Mouse (Mus musculus) heart, postnatal 25 days (tissue): ENCODE measurements around the gene Snrnp25. TPM values are rescaled to one million over a fixed set of nuclear protein-coding genes. Genes with fewer than 3 reads are reported as not detected.

Experiments used
- DNase-seq: peaks from one replicate; pipeline ENCODE4 v3.0.0; 2022; ENCODE audit warnings: low spot score
- intact Hi-C: fragments of 180-260 bp; cut with DNase I; formaldehyde crosslinking; loops from one replicate; pipeline ENCODE4 v1.15.1; 2025
- total RNA-seq, 2 experiments: library from RNA; stranded (reverse); gene quantifications; 2 replicates each; pipeline ENCODE4 v1.2.3; 2021

Gene Snrnp25
- total RNA-seq, 2 experiments from 2014 or later = 11.1 to 12.4 TPM

GRCm38 (mm10) chr11:32238093-32238860, 33.1 kb downstream of the Snrnp25 start:
- intact Hi-C loops = loop anchor here (1.0 kb wide), 2 partner anchors 21 to 56 kb away; no protein-coding TSS in a partner anchor
- no peak for DNase-seq

- no peak for DNase-seq
- intact Hi-C loops = loop anchor here (5.0 kb wide), 1 partner anchor 34 kb away; the partner anchor contains the start of gene Snrnp25
Measured at GRCm38 (mm10) chr11:32241391-32241790, 36.2 kb downstream of the Snrnp25 start.

DNA sequence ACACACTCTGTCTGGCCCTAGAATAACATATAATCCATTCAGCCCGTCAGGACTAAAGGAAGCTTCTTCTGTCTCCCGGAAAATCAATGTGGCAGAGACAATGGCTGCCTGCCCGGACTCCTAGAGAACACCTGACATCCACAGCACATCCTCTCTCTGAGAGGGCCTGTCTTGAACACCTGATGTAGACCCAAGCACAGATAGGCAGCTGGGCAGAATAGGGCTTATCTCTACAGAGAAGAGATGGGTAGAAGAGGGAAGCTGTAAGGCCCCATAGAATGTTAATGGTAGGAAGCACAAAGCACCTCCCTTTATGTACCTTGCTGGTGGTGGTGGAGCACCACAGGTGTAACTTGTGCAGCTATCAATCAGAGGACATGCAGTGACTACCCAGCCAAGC, 37.0 kb downstream of the Snrnp25 start:
- intact Hi-C loops = loop anchor here (5.0 kb wide), 1 partner anchor 35 kb away; the partner anchor contains the start of gene Snrnp25
- DNase-seq = no peak

DNA sequence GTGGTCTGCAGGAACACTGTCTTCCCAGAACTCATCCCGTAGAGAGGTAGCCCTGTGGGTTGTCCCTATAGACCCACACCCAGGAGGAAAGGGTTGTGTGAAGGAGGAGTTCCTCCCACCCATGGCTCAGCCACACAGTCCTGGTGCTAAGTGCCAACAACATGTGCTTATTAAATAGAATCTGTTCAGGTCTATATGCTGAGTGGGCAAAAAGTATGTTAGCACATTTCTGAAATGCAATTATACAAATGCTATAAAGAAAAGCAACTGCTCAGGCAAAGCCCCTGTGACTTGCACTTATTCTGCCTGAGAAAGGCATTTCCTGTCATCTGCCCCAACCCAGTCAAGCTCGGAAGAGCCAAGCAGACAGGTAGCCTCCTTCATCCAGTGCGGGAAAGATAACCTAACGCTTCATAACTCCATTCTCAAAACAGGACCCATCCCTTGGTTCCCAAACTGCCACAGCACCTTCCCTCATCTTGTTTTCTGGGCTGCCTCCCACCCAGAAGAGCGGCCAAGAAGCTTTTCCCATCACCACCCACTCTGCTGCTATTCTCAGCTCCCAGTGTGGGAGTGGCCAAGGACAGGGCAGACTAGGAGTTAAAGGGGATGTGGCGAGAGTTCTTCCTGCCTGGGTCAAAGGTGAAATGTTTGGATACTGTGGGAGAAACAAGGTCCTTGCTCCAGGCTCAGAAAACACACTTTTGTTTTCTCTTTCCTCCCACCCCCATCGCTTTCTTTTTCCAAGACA, 38.2 kb downstream of the Snrnp25 start:
- intact Hi-C loops = loop anchor here (5.0 kb wide), 1 partner anchor 36 kb away; the partner anchor contains the start of gene Snrnp25

GRCm38 (mm10) chr11:32244064-32244463, 38.8 kb downstream of the Snrnp25 start:
- no peak for DNase-seq
- intact Hi-C loops = loop anchor here (5.0 kb wide), 1 partner anchor 37 kb away; the partner anchor contains the start of gene Snrnp25

More for the DNA sequence above, 38.2 kb downstream of the Snrnp25 start:
- DNase-seq = no peak

DNA sequence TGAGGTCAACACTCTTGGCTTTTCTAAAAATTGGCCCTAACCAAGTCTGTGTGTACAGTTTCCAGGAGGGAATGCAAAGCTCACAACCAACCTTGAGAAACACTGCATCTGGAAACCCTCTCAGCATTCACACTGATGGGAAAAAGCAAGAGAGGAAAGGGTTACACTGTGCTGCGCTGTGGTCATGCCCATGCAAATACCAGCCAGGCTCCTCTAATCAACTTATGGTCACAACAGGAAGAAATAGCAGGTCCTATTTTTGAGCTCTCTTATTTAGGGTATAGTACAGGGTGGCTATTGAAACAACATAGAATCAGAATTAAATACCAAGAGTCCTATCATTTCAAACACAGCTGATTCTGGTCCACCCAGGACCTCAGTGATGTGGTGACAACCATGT, 39.4 kb downstream of the Snrnp25 start:
- intact Hi-C loops = loop anchor here (5.0 kb wide), 1 partner anchor 37 kb away; the partner anchor contains the start of gene Snrnp25

DNA sequence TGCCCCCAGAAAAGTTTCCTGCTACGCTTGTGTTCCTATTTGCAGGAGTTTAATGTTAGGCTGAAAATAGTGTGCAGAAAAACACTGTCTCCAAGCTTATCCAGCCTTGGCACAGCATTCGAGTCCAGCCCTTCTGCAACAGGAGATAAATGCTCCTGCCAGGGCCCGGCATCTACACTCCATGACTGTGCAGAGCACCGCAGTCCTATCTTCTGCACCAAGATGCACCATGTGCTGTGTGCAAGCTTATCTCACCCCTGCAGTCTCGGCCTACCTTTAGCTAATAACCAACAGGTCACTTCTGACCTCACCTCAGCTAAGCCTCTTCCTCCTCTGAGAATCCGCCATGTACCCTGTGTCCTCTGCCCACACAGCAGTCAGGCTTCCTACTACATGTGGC, 40.4 kb downstream of the Snrnp25 start:
- no peak for DNase-seq
- intact Hi-C loops = no loop called here

More for the DNA sequence above, 39.4 kb downstream of the Snrnp25 start:
- no peak for DNase-seq

- intact Hi-C loops = no loop called here
- DNase-seq = no peak
Measured at GRCm38 (mm10) chr11:32247068-32247467, 41.9 kb downstream of the Snrnp25 start.

DNA sequence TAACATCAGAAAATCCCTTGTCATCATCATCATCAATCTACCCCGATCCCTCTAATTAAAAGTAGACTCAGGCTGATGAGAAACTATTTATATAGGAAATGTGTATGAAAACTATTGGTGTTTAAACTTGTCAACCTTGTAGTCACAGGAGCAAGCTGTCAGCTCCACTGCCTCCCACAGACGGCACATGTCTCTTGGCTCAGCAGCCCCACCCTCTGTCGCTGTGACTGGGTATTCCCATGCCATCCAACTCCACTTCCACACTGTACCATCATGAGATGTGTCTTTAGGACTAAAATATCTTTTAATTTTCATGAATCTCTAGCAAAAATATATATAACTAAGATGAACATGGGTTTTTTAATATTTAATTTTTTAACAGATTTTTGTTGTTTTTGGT, 43.1 kb downstream of the Snrnp25 start:
- DNase-seq = no peak
- intact Hi-C loops = no loop called here

DNA sequence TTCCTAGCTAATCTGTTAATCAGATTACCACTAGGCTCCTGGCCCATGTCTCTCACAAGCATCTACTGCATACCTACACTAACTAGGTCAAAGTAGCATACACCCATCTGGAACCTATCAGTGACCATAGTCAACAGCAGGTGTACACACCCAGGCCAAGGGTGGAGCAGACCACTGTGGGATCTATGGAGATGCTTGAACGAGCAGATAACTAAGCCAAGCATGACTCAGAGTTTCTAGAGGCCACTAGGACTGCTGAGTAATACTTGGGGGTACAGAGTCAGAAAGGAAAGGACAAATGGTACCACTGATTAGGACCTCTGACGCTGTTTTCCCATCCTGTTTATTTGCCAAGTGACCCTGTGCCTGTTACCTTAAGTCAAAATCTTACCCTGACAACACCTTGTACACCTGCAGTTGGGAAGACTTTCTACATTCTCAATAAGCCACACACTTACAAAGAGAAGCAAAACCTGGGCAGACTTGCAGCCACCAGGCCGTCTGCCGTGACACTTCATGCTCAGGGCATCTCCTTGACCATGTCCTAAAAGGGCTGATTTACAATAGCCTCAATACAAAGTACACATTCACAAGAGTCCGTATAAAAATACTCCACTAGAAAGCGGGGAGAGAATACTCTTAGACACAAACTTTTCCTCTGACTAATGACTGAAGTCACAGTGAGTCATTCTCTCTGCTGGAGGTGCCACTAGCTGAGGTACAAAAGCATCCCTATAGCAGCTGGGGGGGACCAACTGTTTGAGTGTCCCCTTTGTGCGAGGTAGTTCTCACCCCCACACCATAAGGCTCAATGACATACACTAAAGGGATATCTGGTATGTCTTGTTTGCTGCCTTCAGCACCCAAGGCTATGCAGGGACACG, 45.9 kb downstream of the Snrnp25 start:
- DNase-seq = no peak
- intact Hi-C loops = no loop called here

DNA sequence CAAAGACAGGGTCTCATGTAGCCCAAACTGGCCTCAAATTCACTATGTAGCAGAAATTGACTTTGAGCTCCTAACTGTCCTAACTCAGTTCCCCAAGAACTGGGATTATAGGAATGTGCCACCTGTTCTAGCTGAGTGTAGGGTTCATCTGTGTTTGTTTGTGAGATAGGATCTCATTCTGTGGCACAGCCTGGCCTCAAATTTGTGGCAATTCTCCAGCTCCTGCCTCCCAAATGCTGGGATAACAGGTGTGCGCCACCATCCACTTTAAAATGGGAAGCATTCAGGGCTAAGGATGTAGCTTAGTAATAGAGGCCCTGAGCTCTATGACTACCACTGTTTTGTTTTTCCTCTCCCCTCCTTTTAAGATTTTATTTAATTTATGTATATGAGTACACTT, 47.9 kb downstream of the Snrnp25 start:
- DNase-seq = no peak
- intact Hi-C loops = no loop called here

DNA sequence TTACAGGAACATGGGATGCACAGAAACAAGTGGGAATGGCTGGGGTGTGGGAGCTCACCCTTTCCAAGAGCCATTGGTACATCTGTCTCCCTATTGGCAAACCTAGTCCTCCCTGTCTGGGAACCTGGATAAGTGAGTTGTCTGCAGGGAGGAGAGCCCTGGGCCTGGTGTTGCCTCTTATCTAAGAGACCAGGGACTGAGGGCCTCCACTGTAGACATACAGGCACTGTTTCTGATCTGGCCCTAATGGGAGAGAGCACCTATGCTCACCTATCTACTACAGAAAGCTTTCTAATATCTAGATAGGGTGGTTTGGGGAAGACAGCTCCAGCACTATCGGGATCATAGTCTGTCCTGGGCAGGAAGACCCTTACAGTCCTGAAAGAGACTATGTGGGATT, 50.9 kb downstream of the Snrnp25 start:
- DNase-seq = no peak
- intact Hi-C loops = no loop called here

DNA sequence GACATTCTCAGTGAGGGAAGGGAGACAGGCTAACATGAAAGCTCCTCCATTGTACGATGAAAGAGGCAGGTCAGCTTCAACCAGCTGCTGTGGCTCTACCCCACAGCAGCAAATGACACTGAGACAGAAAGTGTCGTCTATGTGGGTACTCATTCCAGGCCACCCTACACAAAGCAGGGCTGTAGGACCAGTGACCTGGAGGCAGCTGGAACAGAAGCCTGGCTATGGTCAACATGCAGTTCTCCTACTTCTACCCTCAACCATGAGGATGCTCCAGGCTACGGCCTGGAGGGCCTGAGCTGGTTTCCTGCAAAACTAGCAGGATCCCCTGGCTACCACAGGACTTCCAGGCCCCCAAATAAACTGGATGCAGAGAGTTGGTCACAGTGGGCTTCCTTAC, 51.4 kb downstream of the Snrnp25 start:
- intact Hi-C loops = no loop called here
- DNase-seq = no peak

Other genes with a start within 250 kb of the Snrnp25 start
- not detected for gene 4930524B15Rik, start 239.8 kb upstream of the Snrnp25 start, total RNA-seq
- gene Nsg2, start 205.0 kb upstream of the Snrnp25 start, total RNA-seq = 1 to 10 TPM; 1.0 TPM
- gene Il9r, start 5.1 kb upstream of the Snrnp25 start, total RNA-seq = not detected
- 10 to 100 TPM; 21.9 to 25.0 TPM for gene Rhbdf1, start 16.9 kb downstream of the Snrnp25 start, total RNA-seq
- gene Mpg, start 21.1 kb downstream of the Snrnp25 start, total RNA-seq = 1 to 10 TPM; 5.1 to 6.0 TPM
- gene Nprl3, start 62.3 kb downstream of the Snrnp25 start, total RNA-seq = 10 to 100 TPM; 26.8 to 29.8 TPM
- not detected for gene Hba-x, start 71.0 kb downstream of the Snrnp25 start, total RNA-seq
- over 10,000 TPM in 1 of 2 experiments, 1,000 to 10,000 TPM in 1; 9,129 to 20,531 TPM for gene Hba-a1, start 78.1 kb downstream of the Snrnp25 start, total RNA-seq
- gene Hbq1b, start 81.5 kb downstream of the Snrnp25 start, total RNA-seq = 1 to 10 TPM in 1 of 2 experiments, under 1 TPM in 1; 0.70 to 1.9 TPM
- over 10,000 TPM in 1 of 2 experiments, 1,000 to 10,000 TPM in 1; 8,713 to 18,074 TPM for gene Hba-a2, start 91.1 kb downstream of the Snrnp25 start, total RNA-seq
- gene Hbq1a, start 94.7 kb downstream of the Snrnp25 start, total RNA-seq = 1 to 10 TPM; 1.3 to 2.0 TPM
- gene Sh3pxd2b, start 142.4 kb downstream of the Snrnp25 start, total RNA-seq = 1 to 10 TPM; 5.8 to 7.7 TPM
- gene Ubtd2, start 250.0 kb downstream of the Snrnp25 start, total RNA-seq = 1 to 10 TPM; 6.3 to 8.9 TPM